Mouse (Mus musculus): Measurements from ENCODE around the gene C2cd5. TPM values are rescaled to one million over a fixed set of nuclear protein-coding genes. Genes with fewer than 3 reads are reported as not detected.

C2cd5 gene
- polyA plus RNA-seq, 1 experiment from 2014 or later, result 39.0 TPM

DNA sequence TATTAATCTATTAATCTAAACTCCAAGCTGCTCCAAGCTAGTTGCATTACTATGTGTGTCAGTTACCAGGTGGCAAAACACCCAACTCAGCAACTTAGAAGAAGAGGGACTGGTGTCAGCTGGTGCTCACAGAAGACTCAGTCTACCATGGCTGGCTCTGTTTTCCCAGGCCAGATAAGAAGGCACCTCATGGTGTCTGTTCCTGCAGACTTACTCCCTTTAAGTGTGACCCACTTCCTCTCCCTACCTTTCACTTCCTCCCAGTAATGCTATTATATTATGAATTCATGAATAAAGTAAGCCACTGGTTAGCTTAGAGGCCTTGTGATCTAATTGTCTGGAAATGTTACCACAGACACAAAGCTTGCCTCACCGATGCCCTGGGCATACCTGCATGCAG lies 132.5 kb downstream of the C2cd5 start:
- WGBS, result 95% methylated on average over 1 of the region's 1 CpGs

DNA sequence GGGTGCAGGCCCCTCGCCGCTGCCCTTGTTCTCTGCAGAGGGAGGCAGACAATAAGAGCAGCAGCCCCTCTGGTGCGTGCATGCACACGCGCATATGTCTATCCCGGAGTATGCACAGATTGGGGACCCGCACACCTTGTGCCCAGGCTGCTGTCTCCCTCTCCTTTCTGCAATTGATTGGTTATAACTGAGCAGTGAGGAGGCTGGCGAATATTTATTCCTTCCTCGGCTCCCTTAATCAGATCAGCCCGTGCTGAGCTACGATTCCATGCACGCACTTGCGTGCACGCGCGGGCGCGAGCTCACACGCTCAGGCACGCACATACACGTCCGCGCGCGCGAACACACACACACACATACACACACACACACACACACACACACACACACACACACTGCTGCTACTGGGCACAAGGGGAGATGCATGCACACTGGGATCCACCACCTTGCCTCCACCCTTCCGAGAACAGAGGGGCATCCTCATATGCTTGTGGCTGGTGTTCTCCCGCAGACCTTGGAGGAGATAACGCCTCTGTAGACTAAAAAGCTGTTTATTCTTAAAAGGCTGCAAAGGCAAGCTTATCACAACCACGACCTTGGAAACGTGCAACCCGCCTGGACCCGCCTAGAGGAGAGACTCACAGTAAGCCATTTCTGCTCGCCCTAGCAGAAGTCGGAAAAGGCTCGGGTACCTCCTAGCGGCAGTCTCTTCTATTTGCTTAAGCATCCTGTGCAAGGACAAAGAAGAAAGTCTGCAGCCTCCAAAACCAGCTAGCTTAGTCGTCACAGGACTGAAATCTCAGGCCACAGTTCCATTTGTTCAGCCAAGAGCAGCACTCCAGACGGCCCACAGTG lies 135.2 kb downstream of the C2cd5 start:
- H3K4me3 ChIP-seq (ENCODE audit: low read length), result peak overlapping the region; percentile 71
- H3K27ac ChIP-seq (ENCODE audit: low read depth, low read length), result peak overlapping the region; percentile 98
- no peaks in the 10 kb centered on the region for H3K36me3 ChIP-seq (ENCODE audit: control insufficient read depth, insufficient read depth, low read length)
- H3K4me2 ChIP-seq (ENCODE audit: low read length), result peak overlapping the region; percentile 80
- H3K9me3 ChIP-seq (ENCODE audit: control insufficient read depth, low read length), result no peaks in the 10 kb centered on the region
- H3K27me3 ChIP-seq (replicated peaks; ENCODE audit: control insufficient read depth, insufficient read depth, low read length), result no peaks in the 10 kb centered on the region
- ATAC-seq, result peak; percentile 92
- peak overlapping the region; percentile 83 for H3K9ac ChIP-seq (ENCODE audit: low read depth, low read length)
- WGBS, result 0% methylated on average over 39 of the region's 39 CpGs
- H3K4me1 ChIP-seq (ENCODE audit: control insufficient read depth, insufficient read depth, low read depth, low read length), result peaks cover 15% of the 10 kb centered on the region

More for the DNA sequence above, 132.5 kb downstream of the C2cd5 start:
- no peak overlapping the region for H3K27ac ChIP-seq (ENCODE audit: low read depth, low read length)
- H3K27me3 ChIP-seq (replicated peaks; ENCODE audit: control insufficient read depth, insufficient read depth, low read length), result no peaks in the 10 kb centered on the region
- no peaks in the 10 kb centered on the region for H3K36me3 ChIP-seq (ENCODE audit: control insufficient read depth, insufficient read depth, low read length)
- H3K9me3 ChIP-seq (ENCODE audit: control insufficient read depth, low read length), result no peaks in the 10 kb centered on the region
- H3K4me2 ChIP-seq (ENCODE audit: low read length), result no peak overlapping the region
- ATAC-seq, result no peak
- no peak overlapping the region for H3K4me3 ChIP-seq (ENCODE audit: low read length)
- H3K9ac ChIP-seq (ENCODE audit: low read depth, low read length), result no peak overlapping the region
- peaks cover 4% of the 10 kb centered on the region; the same call in 1 of the 2 replicates for H3K4me1 ChIP-seq (ENCODE audit: control insufficient read depth, insufficient read depth, low read depth, low read length)

GRCm38 (mm10) chr6:142964076-142964530 lies 135.8 kb downstream of the C2cd5 start, which contains the start of gene St8sia1:
TSS of gene St8sia1 (minus strand) at chr6:142964452.
- Histone ChIP-seq H3K27ac (ENCODE audit: low read depth, low read length) (peak within 1 kb of the TSS; percentile 98), H3K9me3 (ENCODE audit: control insufficient read depth, low read length) (no peaks in the 10 kb centered on the region), H3K4me1 (ENCODE audit: control insufficient read depth, insufficient read depth, low read depth, low read length) (peaks cover 15% of the 10 kb centered on the region), H3K36me3 (ENCODE audit: control insufficient read depth, insufficient read depth, low read length) (no peaks in the 10 kb centered on the region), H3K4me3 (ENCODE audit: low read length) (peak within 1 kb of the TSS; percentile 71), H3K9ac (ENCODE audit: low read depth, low read length) (peak within 1 kb of the TSS; percentile 83), H3K4me2 (ENCODE audit: low read length) (peak within 1 kb of the TSS; percentile 80), H3K27me3 (replicated peaks; ENCODE audit: control insufficient read depth, insufficient read depth, low read length) (no peaks in the 10 kb centered on the region)
- ATAC-seq, result peak; percentile 72
- 0% methylated on average over 40 of the region's 45 CpGs for WGBS

DNA sequence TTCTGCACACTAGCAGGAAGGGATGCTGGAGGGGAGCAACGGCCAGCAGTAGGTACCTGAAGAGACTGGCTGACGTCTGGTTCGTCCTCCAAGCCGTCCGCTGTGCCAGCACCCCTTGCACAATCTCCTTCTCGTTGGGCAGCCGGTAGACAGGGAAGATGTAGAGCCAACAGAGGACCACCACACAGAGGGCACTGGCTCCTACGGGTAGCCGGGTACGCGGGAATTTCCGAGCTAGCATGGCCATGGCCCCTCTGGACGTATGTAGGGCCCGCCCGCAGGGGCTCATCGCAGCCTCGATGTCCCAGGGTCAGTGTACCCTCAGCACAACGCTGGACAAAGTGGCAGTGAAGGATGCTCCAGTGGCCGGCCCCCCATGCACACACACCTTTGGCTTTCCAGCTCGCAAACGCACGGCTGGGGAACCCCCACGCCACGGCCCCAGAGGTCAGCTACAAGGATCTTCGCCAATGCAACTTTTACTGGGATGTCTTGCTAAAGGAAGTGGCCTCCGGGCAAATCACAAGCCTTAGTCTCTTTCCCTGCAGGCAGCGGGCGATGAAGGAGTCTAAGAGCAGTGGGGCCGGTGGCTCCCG lies 136.4 kb downstream of the C2cd5 start:
- Histone ChIP-seq H3K9ac (ENCODE audit: low read depth, low read length) (peak overlapping the region; percentile 83), H3K27me3 (replicated peaks; ENCODE audit: control insufficient read depth, insufficient read depth, low read length) (no peaks in the 10 kb centered on the region), H3K4me2 (ENCODE audit: low read length) (peak overlapping the region; percentile 80), H3K9me3 (ENCODE audit: control insufficient read depth, low read length) (no peaks in the 10 kb centered on the region), H3K4me3 (ENCODE audit: low read length) (peak overlapping the region; percentile 71), H3K36me3 (ENCODE audit: control insufficient read depth, insufficient read depth, low read length) (no peaks in the 10 kb centered on the region), H3K4me1 (ENCODE audit: control insufficient read depth, insufficient read depth, low read depth, low read length) (peaks cover 15% of the 10 kb centered on the region), H3K27ac (ENCODE audit: low read depth, low read length) (peak overlapping the region; percentile 98)
- WGBS, result 14% methylated on average over 30 of the region's 30 CpGs
- peak; percentile 21 for ATAC-seq

DNA sequence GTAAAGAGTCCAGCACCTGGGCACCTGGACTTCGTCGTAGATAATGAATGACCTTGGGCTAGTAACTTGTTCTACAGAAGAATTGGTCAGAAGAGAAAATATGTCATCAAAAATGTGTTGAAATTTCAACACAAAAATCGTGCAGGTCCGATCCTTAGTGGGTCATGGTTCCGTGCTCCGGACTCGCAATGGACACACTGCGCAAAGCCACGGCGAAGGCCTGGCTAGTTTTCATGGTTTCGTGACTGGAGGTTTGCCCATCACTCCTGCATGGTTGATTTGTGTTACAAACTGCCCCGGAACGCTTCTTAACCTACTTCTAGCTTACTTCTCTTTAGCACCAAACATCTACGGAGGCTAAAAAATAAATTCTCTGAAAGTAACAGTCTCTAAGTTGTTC lies 137.1 kb downstream of the C2cd5 start:
- 81% methylated on average over 14 of the region's 14 CpGs for WGBS
- Histone ChIP-seq H3K36me3 (ENCODE audit: control insufficient read depth, insufficient read depth, low read length) (no peaks in the 10 kb centered on the region), H3K27me3 (replicated peaks; ENCODE audit: control insufficient read depth, insufficient read depth, low read length) (no peaks in the 10 kb centered on the region), H3K27ac (ENCODE audit: low read depth, low read length) (peak overlapping the region; percentile 5; the same call in 1 of the 2 replicates), H3K4me1 (ENCODE audit: control insufficient read depth, insufficient read depth, low read depth, low read length) (peaks cover 15% of the 10 kb centered on the region), H3K4me3 (ENCODE audit: low read length) (peak overlapping the region; percentile 71), H3K9ac (ENCODE audit: low read depth, low read length) (peak overlapping the region; percentile 83), H3K9me3 (ENCODE audit: control insufficient read depth, low read length) (no peaks in the 10 kb centered on the region), H3K4me2 (ENCODE audit: low read length) (peak overlapping the region; percentile 80)
- no peak for ATAC-seq

DNA sequence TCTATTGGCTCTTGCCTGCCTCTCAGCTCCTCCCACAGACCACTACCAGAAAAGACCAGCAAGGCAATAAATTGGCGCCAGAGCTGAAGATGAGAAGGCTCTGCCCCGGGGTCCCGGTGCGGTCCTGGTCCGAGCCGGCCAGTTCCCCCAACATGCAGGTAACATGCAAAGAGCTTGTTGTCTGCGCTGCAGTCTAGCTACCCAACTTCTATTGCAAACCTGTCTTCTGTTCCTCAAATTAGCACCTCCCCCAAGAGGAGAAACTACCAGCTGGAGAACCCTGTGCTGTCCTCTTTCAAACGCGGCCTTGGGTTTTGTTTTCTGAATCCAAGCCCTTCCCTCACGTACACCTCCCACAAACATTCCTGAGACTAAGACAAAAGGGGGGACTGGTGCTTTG lies 137.5 kb downstream of the C2cd5 start:
- H3K27me3 ChIP-seq (replicated peaks; ENCODE audit: control insufficient read depth, insufficient read depth, low read length), result no peaks in the 10 kb centered on the region
- 58% methylated on average over 10 of the region's 10 CpGs for WGBS
- no peak overlapping the region for H3K27ac ChIP-seq (ENCODE audit: low read depth, low read length)
- no peak for ATAC-seq
- peak overlapping the region; percentile 71 for H3K4me3 ChIP-seq (ENCODE audit: low read length)
- H3K9me3 ChIP-seq (ENCODE audit: control insufficient read depth, low read length), result no peaks in the 10 kb centered on the region
- peak overlapping the region; percentile 83; the same call in 1 of the 2 replicates for H3K9ac ChIP-seq (ENCODE audit: low read depth, low read length)
- H3K4me1 ChIP-seq (ENCODE audit: control insufficient read depth, insufficient read depth, low read depth, low read length), result peaks cover 15% of the 10 kb centered on the region
- peak overlapping the region; percentile 80 for H3K4me2 ChIP-seq (ENCODE audit: low read length)
- no peaks in the 10 kb centered on the region for H3K36me3 ChIP-seq (ENCODE audit: control insufficient read depth, insufficient read depth, low read length)

DNA sequence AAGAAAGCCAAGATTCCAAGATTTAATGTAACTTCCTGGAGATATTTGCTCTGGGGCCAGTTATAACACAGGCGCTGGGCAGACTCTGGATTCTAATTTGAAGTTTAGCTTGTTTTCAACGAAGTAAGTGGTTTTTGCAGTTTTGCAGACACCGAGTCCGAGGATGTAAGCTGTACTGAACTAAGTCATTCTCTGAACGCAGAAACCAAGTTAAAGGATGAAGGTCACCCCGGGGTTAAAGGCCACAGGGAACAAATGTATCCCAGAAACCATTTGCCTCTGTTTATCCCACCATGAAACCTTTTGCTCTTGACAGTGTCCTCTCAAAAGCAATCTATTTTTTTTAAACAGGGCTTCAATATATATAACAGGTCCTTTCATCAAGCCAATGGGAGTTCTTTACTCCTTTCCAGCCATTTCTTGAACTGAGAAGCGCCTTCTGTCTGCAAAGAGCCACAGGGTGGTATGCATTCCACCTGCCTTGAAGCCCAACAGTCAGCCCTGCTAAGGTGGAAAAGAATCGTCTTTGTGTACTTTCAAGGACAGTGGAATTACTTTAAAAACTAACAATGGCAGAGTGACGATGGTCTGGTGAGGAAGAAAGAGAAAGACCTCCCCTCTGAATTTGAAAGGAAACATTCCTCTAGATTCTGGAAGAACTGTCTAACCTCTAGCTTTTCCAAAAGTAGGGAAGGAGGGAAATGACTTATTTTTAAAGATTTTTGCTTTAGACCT lies 138.1 kb downstream of the C2cd5 start:
- H3K4me3 ChIP-seq (ENCODE audit: low read length), result peak overlapping the region; percentile 71
- H3K4me1 ChIP-seq (ENCODE audit: control insufficient read depth, insufficient read depth, low read depth, low read length), result peaks cover 15% of the 10 kb centered on the region
- H3K9ac ChIP-seq (ENCODE audit: low read depth, low read length), result no peak overlapping the region
- ATAC-seq, result no peak
- no peaks in the 10 kb centered on the region for H3K9me3 ChIP-seq (ENCODE audit: control insufficient read depth, low read length)
- H3K36me3 ChIP-seq (ENCODE audit: control insufficient read depth, insufficient read depth, low read length), result no peaks in the 10 kb centered on the region
- H3K27me3 ChIP-seq (replicated peaks; ENCODE audit: control insufficient read depth, insufficient read depth, low read length), result no peaks in the 10 kb centered on the region
- 65% methylated on average over 9 of the region's 9 CpGs for WGBS
- H3K4me2 ChIP-seq (ENCODE audit: low read length), result peak overlapping the region; percentile 80
- H3K27ac ChIP-seq (ENCODE audit: low read depth, low read length), result no peak overlapping the region
